Mouse (Mus musculus) urinary bladder, postnatal 14 days (tissue): ENCODE measurements around the gene Scgb1b24.

ENCODE experiments used
- DNase-seq: peaks from one replicate; pipeline ENCODE4 v3.0.0; 2021; ENCODE audit warnings: low spot score

The Scgb1b24 gene

DNA sequence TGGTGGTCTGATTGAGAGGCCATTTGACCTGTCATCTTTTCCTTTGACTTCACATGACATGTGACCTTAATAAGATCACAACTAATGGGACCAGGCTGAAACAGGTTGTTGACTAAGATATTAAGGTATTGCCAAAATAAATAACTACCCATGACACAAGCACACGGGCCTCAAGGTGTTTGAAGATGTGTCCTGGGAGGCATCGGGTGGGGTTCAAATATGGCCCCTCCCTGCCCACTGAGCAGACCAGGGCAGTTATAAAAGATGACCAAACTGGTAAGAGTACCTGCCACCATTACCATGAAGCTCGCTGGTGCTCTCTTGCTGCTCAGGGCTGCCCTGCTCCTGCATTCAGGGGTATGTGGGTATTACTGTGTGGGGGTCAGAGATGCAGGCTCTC, at the start of gene Scgb1b24:
Gene Scgb1b24, plus strand, starts transcription at position 301 of the 400 bp plus-strand sequence.
- DNase-seq, result no peak

DNA sequence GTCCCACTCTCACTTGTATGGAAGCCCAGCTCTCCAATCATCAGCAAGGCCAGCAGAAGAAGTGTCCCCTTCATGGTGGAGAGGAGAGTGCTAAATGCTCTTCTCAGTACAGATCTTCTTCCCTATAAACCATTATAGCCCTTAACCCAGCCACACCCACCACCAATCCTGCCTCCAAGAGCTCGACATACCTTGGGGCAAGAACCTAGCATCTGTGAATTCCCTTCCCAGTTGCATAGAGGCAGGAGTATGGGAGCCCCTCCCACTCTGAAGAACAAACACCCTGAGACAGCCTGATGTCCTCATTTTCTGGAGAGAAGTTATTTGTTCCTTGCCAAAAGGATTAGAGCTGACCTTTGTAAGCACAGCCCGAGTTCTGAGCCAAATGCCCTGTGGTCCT, 4.4 kb upstream of the Scgb1b24 start, which contains the start of gene Scgb2b24:
Gene Scgb2b24, minus strand, starts transcription at position 101 of the 400 bp plus-strand sequence.
- no peak for DNase-seq
